Mouse (Mus musculus): ENCODE measurements around the gene Myod1.

The Myod1 gene

DNA sequence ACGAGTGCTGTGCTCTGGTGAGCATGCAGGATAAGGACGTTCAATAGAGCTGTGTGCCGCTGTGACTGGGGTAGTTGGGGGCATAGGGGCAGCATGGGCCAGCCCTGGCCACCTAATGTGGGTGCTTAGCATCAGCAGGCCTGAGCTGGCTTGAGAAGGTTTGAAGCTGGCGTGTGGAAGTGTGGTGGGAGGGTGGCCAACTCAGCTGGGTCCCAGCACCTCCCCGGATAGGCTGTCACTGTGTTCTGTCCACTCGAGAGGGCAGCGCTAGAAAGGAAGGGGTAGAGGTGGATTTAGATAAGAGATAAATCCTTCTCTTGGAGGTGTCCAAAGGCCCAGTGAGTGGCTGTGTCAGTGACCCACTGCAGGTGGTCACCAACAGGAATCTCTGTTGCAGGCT lies 41.2 kb downstream of the Myod1 start:
- DNase-seq (ENCODE audit: low read depth), result no peak

DNA sequence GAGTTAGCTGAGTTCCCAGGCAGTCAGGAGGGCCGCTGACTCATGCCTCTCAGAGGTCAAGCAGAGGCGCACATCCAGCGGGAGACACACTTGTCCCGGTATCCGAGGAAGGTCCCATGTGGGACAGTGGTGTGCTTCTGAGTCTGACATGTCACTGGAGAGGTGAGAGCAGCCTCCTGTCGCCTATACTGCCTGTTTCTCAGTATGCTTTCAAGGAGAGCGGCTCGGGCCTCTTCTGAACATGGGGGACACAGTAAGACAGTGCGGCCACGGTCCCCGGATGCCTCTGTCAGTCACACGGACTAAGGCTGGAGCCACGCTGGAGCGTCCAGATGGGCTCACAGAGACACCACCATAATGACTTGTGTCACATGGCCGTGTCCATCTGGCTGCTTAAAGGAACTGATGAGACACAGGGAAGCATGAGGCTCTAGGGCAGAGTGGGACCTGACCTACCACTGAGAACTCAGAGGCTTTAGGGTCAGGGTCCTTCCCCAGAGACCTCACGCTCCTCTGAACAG lies 41.9 kb downstream of the Myod1 start:
- DNase-seq (ENCODE audit: low read depth), result no peak

DNA sequence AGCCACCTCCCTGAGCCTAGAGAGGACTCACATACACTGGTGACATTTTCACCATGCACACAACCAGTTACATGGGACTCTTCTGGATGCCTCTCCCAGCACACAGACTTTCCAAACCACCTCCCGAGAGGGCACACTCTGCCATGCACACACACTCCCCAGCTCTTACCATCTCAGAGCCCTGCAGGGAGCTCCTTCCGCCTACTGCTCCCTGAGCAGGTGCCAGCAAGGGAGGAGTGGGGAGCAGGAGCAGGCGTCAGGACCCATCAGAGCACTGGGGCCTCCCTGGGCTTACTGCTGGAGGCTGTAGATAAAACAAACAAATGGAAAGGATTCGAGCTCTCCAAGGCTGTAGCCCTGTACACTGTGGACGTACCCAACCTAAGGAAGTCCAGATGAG lies 45.3 kb downstream of the Myod1 start:
- no peak for DNase-seq (ENCODE audit: low read depth)

DNA sequence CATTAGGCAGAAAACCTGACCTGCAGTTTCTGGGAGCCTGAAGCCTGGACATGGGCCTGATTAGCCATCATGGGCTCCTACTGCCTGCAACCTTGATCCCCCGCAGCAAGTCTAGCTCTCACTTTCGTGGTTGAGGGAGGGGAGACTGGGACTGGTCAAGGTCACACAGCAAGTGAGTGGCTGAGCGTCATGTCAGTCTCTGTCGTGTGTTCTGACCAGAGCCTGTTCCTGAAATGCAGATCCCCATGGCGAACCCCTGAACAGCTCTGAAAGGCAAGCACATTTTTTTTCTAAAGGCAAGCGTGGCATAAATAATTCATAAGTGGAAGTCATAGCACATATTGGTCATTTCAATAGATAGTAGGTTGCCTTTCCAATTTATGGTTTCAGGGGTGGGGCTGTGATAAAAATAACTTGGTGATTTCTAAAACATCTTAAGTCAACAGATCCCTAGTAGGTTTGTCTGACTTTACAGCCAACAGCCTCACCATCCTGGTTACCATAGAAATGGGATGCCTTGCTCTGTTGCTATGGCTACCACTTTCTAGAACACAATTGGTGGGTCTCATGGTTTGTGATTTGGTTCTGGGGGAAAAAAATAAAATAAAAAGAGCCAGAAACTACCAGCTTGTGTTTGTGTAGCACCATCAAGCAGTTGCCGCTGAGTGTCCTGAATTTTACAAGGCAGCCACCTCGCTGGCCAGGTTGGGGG lies 45.9 kb downstream of the Myod1 start:
- DNase-seq (ENCODE audit: low read depth), result no peak

DNA sequence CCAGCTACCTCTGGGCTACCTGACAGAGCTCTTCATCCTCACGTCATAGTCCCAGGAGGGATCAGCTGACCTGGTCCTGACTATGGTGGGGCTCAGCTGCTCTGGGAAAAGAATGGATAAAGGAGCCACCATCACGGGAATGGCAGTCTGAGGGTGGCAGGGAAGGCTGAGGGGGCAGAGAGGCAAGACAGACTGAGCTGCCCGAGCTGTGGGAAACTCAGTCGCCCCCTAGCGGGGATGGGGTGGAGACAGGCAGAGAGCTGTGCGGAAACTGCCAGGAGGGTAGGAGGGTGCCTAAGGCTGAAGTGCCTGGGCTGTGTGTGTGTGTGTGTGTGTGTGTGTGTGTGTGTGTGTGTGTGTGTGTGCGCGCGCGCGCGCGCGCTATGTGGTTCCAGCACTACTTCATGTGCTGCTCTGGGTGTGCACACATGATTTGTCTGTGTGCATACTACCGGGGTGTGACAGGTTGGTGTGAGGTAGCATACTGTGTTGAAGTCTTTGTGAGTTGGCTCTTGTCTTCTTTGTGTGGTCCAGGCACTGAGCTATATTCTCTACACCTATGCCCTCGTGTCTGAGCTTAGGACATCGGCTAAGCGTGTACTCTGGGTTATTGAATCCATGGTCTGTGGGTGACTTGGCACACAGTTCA lies 46.6 kb downstream of the Myod1 start:
- DNase-seq (ENCODE audit: low read depth), result peak; percentile 36

DNA sequence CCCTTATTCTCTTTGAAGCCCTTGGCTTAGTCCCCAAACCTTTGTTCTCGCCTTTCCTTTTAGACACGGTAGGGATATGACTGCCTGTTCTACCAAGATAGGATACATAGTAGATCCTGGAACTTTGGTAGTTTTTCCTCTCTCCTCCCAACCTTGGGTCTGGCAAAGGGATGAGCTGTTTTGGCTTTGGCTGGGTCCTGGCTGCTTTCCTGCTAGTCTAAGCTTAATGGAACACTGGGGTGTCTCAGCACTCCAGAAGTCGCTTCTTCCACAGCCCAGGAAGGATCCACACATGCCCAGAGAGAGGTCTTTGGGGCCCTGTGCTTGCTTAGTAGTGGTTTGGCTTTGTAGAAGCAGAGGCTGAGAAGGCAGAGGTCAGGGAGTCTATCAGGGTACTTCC lies 47.7 kb downstream of the Myod1 start:
- no peak for DNase-seq (ENCODE audit: low read depth)

DNA sequence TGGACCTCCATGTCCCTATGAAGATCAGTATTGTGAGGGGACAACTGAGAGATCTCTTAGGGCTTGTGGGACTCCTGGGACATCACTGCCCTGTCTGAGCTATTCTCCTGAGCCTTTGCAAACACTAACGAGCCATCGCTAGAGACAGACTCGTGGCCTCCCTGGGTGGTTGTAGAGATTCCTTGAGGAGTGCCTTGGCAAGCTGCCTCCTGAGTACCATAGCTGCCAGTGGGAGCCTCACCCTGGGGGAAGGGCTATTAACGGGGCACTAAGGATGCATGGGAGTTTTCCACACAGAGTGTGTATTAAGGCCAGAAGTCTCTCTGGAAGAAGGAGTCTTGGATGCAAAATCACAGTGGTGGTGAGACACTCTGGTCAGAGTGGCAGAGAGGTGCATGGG lies 48.7 kb downstream of the Myod1 start:
- no peak for DNase-seq (ENCODE audit: low read depth)
